Comparison of ENCODE assay signal across 22 mouse cellular contexts in genomic region chr4:97280712-97281111, GRCm38 (mm10).
DNase-seq lines count a peak whose midpoint lies in the region; ATAC-seq and TF ChIP-seq lines count a peak whose summit lies in the region.
"Had no signal": no experiment of that assay in that cellular context is flagged by ENCODE, and none has a peak within 500 bp of the region (broad histone marks: within the 10 kb centered on the region; RNA-seq: fewer than 3 reads in every experiment).

No protein-coding gene starts in this region.

- no peak for TF ChIP-seq CTCF in forebrain, postnatal 0 days (IDR thresholded peaks at IDR 0.05; ENCODE audit: low read depth)

- DNase-seq in forebrain, embryonic 10.5 days (ENCODE audit: extremely low spot score, low spot score) = no peak
- no peak for DNase-seq in forebrain, postnatal 0 days
- no peak for DNase-seq in forebrain, embryonic 11.5 days (ENCODE audit: low spot score)
- DNase-seq in adrenal gland, adult (ENCODE audit: inconsistent age in 2 of 2, low spot score in 1 of 2) = no peak
- no peak for DNase-seq in kidney, postnatal 36 days
- DNase-seq: adrenal gland, postnatal 36 days; B cell, adult 2 months; cerebellum, adult 11 months; cerebellum, adult 8-10 months; cerebellum, postnatal 14 days; embryo, embryonic 11 days; kidney, adult 18-20 months had no signal

- ATAC-seq in forebrain, postnatal 0 days = no peak
- ATAC-seq in forebrain, embryonic 11.5 days (replicated peaks; ENCODE audit: low FRiP score) = peak; percentile 31; the same call in 1 of the 2 replicates
- peak; percentile 61 for ATAC-seq in forebrain, embryonic 15.5 days (replicated peaks)
- ATAC-seq in erythroid progenitor cell, adult 5-6 weeks (replicated peaks; ENCODE audit: low FRiP score, poor library complexity, severe bottlenecking) = no peak
- ATAC-seq: CD4-positive, CD25-positive, alpha-beta regulatory T cell, adult 4 months; intestine, embryonic 15.5 days had no signal

- WGBS in forebrain, embryonic 10.5 days = 33% methylated on average over 3 of the region's 3 CpGs
- 14% methylated on average over 3 of the region's 3 CpGs for WGBS in forebrain, postnatal 0 days
- WGBS in forebrain, embryonic 11.5 days = 20% methylated on average over 3 of the region's 3 CpGs
- 5% methylated on average over 3 of the region's 3 CpGs for WGBS in forebrain, embryonic 15.5 days

- no peaks in the 10 kb centered on the region for H3K36me3 ChIP-seq in forebrain, embryonic 10.5 days (replicated peaks)
- no peaks in the 10 kb centered on the region for H3K36me3 ChIP-seq in forebrain, postnatal 0 days (ENCODE audit: insufficient read depth)
- no peaks in the 10 kb centered on the region for H3K36me3 ChIP-seq in forebrain, embryonic 11.5 days (ENCODE audit: control insufficient read depth, insufficient read depth, low read length)
- no peaks in the 10 kb centered on the region for H3K36me3 ChIP-seq in forebrain, embryonic 15.5 days
- H3K36me3 ChIP-seq: embryonic facial prominence, embryonic 15.5 days; G1E; heart, embryonic 12.5 days; hindbrain, embryonic 10.5 days; intestine, embryonic 15.5 days had no signal

- H3K4me1 ChIP-seq in forebrain, embryonic 10.5 days = peaks cover 33% of the 10 kb centered on the region
- H3K4me1 ChIP-seq in forebrain, postnatal 0 days (ENCODE audit: insufficient read depth) = no peaks in the 10 kb centered on the region; the same call in none of the 2 replicates
- peaks cover 7% of the 10 kb centered on the region; the same call in 1 of the 2 replicates for H3K4me1 ChIP-seq in forebrain, embryonic 11.5 days (replicated peaks; ENCODE audit: control insufficient read depth, insufficient read depth, low read length)
- peaks cover 38% of the 10 kb centered on the region for H3K4me1 ChIP-seq in forebrain, embryonic 15.5 days
- H3K4me1 ChIP-seq: heart, embryonic 12.5 days; intestine, embryonic 15.5 days had no signal

- H3K27ac ChIP-seq in forebrain, embryonic 10.5 days = peak overlapping the region; percentile 70; the same call in 1 of the 2 replicates
- H3K27ac ChIP-seq in forebrain, postnatal 0 days (ENCODE audit: low read depth, low read length) = no peak overlapping the region
- no peak overlapping the region for H3K27ac ChIP-seq in forebrain, embryonic 11.5 days (ENCODE audit: low read depth, low read length)
- H3K27ac ChIP-seq in forebrain, embryonic 15.5 days (replicated peaks) = no peak overlapping the region
- H3K27ac ChIP-seq: embryonic facial prominence, embryonic 15.5 days; hindbrain, embryonic 10.5 days; hindbrain, embryonic 14.5 days; intestine, embryonic 15.5 days had no signal

- no peaks in the 10 kb centered on the region for H3K27me3 ChIP-seq in forebrain, embryonic 10.5 days (ENCODE audit: poor library complexity, severe bottlenecking)
- no peaks in the 10 kb centered on the region for H3K27me3 ChIP-seq in forebrain, postnatal 0 days (ENCODE audit: insufficient read depth, low read length)
- H3K27me3 ChIP-seq in forebrain, embryonic 11.5 days (ENCODE audit: control insufficient read depth, insufficient read depth, low read length) = no peaks in the 10 kb centered on the region
- H3K27me3 ChIP-seq in forebrain, embryonic 15.5 days = no peaks in the 10 kb centered on the region
- H3K27me3 ChIP-seq: embryonic facial prominence, embryonic 15.5 days; heart, embryonic 12.5 days; intestine, embryonic 15.5 days had no signal

- no peak overlapping the region for H3K9ac ChIP-seq in forebrain, postnatal 0 days
- no peak overlapping the region for H3K9ac ChIP-seq in forebrain, embryonic 11.5 days (ENCODE audit: low read length)
- H3K9ac ChIP-seq in forebrain, embryonic 15.5 days (replicated peaks) = no peak overlapping the region
- H3K9ac ChIP-seq: embryonic facial prominence, embryonic 15.5 days; heart, embryonic 12.5 days; hindbrain, embryonic 14.5 days; intestine, embryonic 15.5 days had no signal

- H3K4me2 ChIP-seq in forebrain, postnatal 0 days (ENCODE audit: low read depth) = no peak overlapping the region
- no peak overlapping the region for H3K4me2 ChIP-seq in forebrain, embryonic 11.5 days (ENCODE audit: low read depth, low read length, severe bottlenecking)
- no peak overlapping the region for H3K4me2 ChIP-seq in forebrain, embryonic 15.5 days (replicated peaks)
- H3K4me2 ChIP-seq: embryonic facial prominence, embryonic 15.5 days; heart, embryonic 12.5 days; hindbrain, embryonic 14.5 days; intestine, embryonic 15.5 days had no signal

- H3K4me3 ChIP-seq in forebrain, embryonic 10.5 days = no peak overlapping the region
- no peak overlapping the region for H3K4me3 ChIP-seq in forebrain, postnatal 0 days (ENCODE audit: low read depth, low read length)
- no peak overlapping the region for H3K4me3 ChIP-seq in forebrain, embryonic 11.5 days (ENCODE audit: low read depth, low read length)
- H3K4me3 ChIP-seq in forebrain, embryonic 15.5 days = no peak overlapping the region
- H3K4me3 ChIP-seq: embryonic facial prominence, embryonic 15.5 days; erythroblast, embryonic 14.5 days; heart, embryonic 12.5 days; hindbrain, embryonic 10.5 days; intestine, embryonic 15.5 days had no signal

- H3K9me3 ChIP-seq in forebrain, embryonic 10.5 days = no peaks in the 10 kb centered on the region
- no peaks in the 10 kb centered on the region for H3K9me3 ChIP-seq in forebrain, postnatal 0 days (ENCODE audit: low read length)
- no peaks in the 10 kb centered on the region for H3K9me3 ChIP-seq in forebrain, embryonic 11.5 days (ENCODE audit: control insufficient read depth, low read length)
- H3K9me3 ChIP-seq in forebrain, embryonic 15.5 days = no peaks in the 10 kb centered on the region
- H3K9me3 ChIP-seq: embryonic facial prominence, embryonic 15.5 days; G1E; heart, embryonic 12.5 days; hindbrain, embryonic 10.5 days; intestine, embryonic 15.5 days had no signal

Comparison
In these comparisons a context has a peak if more than half of its experiments do, and no peak if none do; other contexts are left out.
1. ATAC-seq: peak in forebrain, embryonic 11.5 days (single experiment) and forebrain, embryonic 15.5 days (single experiment); none in forebrain, postnatal 0 days (single experiment) and erythroid progenitor cell, adult 5-6 weeks (single experiment).